Mouse (Mus musculus) left cerebral cortex, adult 9 months (tissue): ENCODE results near the gene Tigd3.

ENCODE experiments used
- DNase-seq, 2 experiments: peaks; one replicate each; pipeline ENCODE4 v3.0.0; 2022; ENCODE audit warnings: low spot score in 2 of 2

The Tigd3 gene

DNA sequence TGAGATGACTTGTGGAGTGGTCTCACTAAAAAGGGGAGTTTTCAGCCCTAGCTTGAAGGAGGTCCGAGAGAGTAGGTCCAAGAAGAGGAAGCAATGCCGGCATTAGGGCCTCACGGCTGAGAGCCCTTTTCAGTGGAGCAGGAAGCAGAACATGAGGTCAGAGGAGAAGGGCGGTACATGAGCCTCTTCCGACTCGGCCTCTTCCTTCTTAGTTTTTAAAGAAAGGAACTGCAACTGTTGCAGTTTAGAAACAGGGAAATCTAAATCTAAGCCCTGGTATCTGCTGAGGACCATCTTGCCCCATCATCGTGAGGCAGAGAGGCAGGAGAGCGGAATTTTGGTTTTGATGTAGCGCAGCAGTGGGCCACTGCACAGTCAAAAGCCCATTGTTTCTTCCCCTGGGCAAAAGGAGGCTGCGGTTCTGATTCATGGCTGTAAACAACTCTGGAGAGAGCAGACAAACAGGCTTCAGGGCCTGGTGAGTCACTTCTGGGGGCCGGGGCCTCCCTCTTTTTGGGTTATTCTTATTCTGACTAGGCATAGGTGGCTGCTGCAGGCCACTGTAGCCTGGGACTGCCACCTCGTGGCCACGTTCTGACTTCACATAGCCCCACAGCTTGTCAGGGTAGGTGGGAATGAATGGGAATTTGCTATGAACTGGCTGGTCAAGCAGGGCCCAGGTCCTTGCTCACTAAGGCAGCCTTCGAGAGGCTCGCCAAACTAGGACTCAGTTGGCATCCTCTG, 16.2 kb downstream of the Tigd3 start, which contains the start of gene Slc25a45:
Gene Slc25a45, plus strand, starts transcription at position 191 of the 744 bp plus-strand sequence.
- peak; percentile 56 to 84 for DNase-seq

DNA sequence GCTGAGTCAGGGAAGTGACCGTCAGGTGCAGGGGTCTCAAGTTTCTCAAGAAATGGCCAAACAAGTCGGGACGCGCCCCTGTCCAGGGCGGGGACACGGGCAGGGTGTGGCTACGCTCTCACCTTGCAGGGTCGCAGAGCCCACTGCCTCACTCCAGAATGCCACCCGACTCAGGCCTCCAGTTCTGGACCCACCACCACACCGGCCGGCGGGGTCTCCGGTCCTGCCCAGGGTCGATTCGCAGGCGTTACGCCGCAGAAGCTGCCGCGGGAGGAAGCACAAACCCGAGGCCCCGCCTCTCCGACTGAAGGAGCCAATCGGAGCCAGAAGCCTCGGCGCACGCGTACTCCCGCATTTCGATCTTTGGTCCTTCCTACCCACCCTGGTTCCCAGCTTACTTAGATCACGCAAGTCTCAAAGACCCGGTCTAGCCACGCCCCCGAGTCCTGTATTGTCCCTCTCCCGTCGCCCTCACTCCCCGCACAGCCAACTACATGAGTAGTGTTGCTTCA, 18.9 kb downstream of the Tigd3 start, which contains the start of gene Frmd8:
Gene Frmd8, minus strand, starts transcription at position 306 of the 512 bp plus-strand sequence.
- peak; percentile 85 to 94 for DNase-seq

- DNase-seq: no peak
Measured at GRCm38 (mm10) chr19:5874391-5874968, 19.5 kb downstream of the Tigd3 start.

DNA sequence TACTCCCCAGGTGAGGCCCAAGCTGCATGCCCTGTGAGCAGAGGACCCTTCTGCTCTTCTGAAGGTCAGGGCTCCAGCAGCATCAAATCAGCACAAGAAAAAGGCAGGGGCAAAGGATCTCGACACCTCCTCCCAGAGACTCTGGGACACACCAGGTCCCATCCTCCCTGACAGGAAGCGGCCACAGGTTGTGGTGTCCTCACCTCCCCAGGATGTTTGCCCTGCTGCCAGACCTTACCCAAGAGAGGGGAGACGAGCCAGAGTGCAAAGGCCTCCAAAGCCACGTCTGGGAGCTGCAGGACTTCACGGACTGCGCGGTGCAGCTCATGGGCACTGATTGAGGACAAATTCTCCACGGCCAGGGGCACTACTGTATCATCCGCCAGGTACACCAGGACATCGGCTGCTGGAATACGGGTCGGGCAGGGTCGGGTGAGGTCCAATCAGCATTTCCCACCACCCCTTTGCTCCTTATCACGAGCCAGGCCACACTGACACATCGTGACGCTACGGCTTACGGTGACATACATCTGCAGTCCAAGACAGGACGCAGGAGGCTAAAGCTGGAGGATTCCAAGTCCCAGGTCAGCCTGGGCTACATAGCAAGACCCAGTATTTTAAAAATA, 20.9 kb downstream of the Tigd3 start:
- DNase-seq: no peak

- DNase-seq: no peak
Measured at GRCm38 (mm10) chr19:5872528-5872927, 21.4 kb downstream of the Tigd3 start.

- DNase-seq: no peak
Measured at GRCm38 (mm10) chr19:5871683-5872082, 22.3 kb downstream of the Tigd3 start.

- DNase-seq: no peak
Measured at GRCm38 (mm10) chr19:5871273-5871672, 22.7 kb downstream of the Tigd3 start.

GRCm38 (mm10) chr19:5868096-5868495, 25.9 kb downstream of the Tigd3 start:
- no peak for DNase-seq

- DNase-seq: no peak
Measured at GRCm38 (mm10) chr19:5864710-5865398, 29.1 kb downstream of the Tigd3 start.

GRCm38 (mm10) chr19:5863776-5864175, 30.2 kb downstream of the Tigd3 start:
- DNase-seq: no peak

DNA sequence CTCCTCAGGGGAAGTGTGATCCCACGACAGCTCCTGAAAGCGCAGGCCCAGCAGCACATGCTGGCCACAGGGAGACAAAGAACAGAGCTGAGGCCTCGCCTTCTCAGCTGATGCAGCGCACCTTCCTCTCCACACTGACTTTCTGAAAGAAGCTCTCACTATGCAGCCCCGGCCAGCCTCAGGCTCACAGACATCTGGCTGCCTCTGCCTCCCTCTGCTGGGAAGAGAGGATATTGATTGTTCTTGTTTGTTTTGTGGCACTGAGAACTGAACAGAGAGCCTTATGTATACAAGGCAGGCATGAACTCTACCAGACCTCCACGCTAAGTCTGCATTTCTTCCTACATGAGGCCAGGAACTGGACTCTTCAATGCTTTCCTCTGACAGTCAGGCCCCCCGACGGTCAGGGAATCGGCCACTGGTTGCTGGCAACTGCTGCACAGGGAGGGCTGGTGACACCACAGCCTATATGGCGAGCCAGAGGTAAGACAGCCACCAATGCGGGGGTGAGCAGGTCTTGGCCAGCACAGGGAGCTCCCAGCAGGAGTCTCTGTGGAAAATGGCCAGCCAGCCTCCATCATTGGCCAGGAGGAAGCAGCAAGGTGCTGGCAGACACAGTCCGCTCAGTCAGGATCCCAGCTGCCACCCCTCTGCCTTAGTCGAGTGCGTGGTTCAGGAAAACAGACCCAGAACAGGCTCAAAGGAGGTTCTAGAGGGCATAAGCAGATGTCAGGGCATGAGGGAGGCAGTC, 31.4 kb downstream of the Tigd3 start:
- no peak for DNase-seq

- no peak for DNase-seq
Measured at GRCm38 (mm10) chr19:5856604-5857003, 37.3 kb downstream of the Tigd3 start.

DNA sequence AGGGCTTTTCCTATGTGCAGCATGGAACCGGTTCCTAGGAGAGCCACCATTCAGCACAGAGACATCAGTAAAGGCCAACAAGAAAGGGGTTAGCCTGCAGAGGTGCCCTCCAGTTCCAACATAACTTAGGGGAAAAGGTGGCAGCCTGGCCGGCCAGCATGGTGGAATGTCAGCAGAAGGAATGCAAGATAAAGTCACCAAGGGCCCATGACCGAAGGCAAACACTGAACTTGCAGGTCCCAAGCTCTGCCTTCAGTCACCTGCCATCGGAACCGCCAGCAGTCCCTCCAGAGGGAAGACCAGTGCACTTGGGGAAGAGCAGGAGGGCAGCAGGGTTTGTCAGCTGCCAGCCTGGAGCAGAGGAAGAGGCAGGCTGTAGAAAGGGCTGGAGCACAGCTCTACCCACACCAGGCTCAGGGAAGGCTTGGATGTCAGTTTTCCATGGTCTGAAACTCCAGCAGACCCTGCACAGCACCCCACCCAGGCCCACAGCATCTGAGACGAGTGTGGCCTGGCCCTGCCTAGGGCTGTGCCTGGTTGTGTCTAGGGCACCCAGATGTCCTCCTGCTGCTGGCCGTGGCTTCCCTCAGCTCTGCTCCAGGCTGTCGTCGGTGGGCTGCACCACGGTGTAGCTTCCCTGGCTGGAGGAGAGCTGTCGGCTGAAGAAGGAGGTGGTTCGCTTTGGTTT, 41.8 kb downstream of the Tigd3 start:
- DNase-seq: no peak

DNA sequence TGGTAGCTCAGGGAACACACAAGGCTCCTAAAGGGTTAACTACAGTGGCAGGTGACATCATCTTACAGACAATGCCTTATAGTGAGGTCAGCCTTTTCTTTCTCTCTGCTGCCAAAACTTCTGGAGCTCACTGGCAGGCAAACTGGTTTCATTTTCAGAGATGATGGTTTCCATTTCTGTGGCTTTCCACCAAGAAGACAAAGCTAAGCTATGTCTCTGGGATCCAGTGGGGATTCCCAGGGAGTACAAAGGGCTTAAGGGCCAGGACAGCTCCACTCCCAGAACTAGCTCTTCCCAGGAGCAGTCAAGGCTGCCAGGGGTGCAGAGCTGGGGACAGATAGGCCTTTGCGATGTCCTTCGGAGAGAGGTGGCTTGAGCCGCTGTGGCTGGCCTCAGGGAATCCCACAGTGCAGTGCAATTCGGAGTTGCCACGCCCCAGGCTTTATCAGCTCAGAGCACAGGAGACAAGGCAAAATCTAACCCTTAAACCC, 42.4 kb downstream of the Tigd3 start:
- DNase-seq: no peak

DNA sequence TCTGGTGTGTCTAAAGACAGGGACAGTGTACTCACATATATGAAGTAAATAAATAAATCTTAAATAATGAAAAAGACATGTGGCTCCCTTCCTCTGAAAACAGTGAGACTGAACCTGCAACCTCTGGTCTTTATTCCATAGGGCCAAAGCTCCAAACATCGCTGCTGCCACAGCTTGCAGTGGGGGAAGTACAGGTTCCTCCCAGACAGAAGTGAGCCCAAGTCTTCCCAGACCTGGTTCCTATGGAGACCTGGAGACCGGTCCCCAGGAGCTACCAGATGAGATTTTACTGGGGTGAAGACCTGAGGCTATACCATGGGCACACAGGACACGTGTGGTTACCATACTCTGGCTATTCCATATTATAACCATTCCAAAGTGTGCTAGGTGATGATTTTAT, 43.1 kb downstream of the Tigd3 start:
- no peak for DNase-seq

GRCm38 (mm10) chr19:5849843-5850527, 44.0 kb downstream of the Tigd3 start:
- DNase-seq: peak; percentile 80 to 95

DNA sequence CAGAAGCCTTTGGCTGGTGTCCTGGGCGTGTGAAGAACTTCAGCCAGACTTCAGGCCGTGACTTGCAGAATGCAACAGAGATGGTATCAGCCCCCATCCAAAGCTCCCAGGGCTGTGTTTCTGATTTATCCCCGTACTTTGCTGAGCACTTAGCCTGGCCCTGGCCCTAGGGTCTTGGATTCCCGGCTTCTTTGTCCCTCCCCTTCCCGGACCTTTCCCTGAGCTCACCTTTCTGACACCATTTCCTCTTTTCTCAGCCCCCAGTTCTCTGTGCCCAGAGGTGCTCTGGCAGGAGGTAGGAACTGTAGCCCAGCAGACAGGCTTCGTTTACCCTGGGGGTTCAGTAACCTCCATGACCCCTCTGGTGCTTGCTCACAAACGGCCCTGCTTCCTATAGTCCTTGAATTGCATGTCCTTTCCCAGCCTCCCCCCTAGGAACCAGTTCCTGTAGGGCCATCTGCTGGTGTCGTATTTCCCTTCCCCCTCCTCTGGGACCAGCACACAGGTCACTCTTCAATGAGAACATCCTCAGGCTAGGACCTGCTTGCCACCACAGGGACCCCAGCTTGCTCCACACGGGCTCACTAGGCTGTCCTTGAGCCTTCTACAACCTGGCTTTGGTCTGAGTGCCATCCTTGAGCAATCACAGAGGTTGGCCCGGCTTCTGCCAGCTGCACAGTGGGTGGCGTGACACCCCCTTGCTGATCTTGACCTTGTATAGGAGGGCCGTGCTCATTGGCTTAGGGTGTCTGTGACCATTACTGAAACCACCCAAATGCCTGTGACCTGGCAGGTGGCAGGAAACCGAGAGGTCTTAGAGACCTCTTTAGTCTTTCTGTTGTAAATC, 44.9 kb downstream of the Tigd3 start:
- DNase-seq: no peak

DNA sequence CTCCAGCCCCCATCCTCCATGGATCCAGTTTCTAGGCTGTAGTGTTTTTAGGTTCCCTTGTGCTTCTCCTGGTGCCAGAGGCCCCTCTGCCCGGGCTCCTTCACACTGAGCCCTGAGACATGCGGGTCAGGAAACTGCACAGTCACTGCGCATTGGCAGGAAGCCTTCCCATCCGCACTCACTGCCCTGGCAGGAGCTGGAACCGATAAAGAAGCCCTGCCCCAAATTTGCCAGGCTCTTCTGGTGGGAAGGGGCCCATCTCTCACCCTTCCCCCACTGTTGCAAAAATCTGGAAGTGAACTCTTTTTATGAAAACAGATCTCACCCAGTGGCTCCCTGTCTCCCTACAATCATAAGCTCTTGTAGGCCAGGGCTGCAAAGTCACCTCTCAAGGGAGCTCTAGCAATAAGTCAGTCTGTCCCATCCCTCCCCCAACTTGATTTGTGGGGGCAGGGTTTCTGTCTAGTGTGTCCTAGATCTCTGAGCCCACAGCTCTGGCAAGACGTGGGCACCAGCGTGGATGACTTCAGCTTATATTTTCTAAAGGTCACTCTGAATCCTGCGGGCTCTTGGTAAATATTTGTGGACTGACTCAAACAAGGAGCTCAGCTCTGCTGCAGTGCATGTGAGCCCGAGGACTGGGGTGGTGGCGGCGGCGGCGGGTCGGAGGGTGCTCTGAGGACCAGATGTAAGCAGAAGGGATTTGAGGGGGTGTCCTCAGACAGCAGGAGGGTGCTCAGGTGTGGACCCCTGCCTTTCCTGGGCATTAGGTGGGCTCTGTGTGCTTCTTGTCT, 45.7 kb downstream of the Tigd3 start:
- peak in 1 of 2 experiments; percentile 70 for DNase-seq
